Mouse (Mus musculus): ENCODE data around the gene Esr1.
"Not testable (repeated sequence)": the region's sequence is repeated elsewhere in the genome, so short reads cannot be mapped to it uniquely, and the experiment has no call there.

Gene Esr1
- long read RNA-seq, experiment 1, partial matches to known transcripts, result 3 of 8 reads
- long read RNA-seq, experiment 1, other reads (novel, unspliced or antisense), result 5 of 8 reads
- long read RNA-seq, experiment 2, result 0 reads

DNA sequence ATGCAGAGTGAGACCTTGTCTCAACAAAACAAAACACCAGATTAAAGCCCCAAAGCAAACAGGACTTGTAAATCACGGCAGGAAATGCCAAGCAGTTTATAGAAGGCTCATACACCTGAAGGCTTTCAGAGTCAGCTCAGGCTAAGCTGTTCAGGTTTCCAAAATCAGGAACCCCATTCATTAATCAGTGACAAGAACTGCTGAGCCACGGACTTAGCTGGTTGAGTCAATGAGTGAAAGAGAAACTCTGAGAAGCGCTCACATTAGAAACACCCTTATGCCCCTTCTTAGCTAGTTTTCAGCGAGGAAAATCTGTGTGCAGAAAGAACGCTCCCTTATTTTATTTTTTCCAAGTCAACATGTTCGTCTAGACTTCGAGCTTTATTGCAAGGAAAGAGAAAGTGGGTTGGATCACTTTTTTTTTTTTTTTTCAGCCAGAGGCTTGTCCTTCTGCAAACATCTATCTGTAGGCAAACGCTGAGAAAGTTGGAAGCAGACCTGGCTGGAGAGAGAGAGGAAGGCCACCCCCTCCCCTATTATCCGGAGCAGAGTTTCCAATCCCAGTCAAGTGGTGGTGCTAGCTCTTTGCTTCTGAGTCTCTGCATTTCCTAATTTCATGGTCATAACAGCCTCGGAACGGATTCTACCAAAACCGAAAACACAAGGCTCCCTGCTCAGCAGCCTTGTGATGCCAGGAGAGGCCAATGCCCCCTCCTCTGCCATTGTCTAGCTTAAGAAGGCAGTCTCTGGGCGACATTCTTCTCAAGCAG lies at the start of gene Esr1:
TSS of gene Esr1 (plus strand) at position 208 of the 770 bp plus-strand sequence.
- intact Hi-C loops (cut with DNase I), result no loop called here

DNA sequence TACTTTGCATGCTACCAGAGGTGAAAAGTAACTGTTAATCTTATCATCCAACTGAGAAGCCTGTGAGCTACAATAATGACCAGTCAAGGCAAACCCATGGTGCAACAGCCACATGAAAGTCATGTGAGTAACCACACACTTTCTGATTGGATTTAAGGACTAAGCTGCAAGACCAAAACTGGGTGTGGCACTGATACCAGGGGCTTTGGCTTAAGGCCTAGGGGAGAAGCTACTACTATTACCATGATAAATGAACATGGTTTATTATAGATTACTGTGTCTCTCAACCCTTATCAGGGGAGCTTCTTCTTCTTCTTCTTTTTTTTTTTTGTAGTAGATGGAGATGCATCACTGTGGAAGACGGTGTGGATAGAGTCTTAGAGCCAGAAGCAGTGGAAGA lies 46.2 kb upstream of the Esr1 start:
- intact Hi-C loops (cut with DNase I), result no loop called here

DNA sequence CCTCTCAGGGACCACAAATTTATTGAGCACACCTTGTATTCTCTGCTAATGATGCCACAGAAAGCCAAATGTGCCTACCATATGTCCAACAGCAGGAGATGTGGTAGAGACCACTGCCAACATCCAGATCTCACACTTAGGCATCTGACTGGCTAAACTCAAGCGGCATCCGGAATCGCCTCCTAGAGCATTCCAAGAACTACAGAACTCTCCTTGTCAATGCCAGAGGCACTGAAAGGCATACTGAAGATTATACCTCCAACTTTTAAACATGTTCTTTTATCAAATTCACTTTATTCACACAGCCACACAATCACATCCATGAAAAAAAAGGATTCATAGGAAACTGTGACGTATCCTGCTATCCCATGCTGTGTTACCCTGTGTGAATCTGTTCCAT lies 40.6 kb upstream of the Esr1 start:
- intact Hi-C loops (cut with DNase I), result no loop called here

DNA sequence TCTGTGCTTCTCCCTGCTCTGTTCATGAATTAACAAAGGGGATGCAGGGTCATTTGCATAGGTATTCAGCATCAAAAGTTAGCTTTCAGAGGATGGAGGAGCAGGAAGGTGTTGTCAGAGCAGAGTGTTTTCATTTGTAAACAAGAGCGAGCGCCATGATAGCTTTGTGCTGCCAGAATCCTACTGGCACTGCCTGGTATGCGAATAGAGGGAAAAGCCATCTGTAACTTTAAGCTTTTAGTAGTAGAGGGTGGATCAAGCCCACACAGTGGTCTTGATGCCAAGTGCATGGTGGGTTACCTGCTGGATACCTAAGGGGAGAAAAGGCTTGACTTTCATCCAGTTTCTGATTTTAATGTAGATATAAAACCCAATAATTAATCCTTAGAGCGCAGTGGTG lies 40.1 kb upstream of the Esr1 start:
- intact Hi-C loops (cut with DNase I), result no loop called here

DNA sequence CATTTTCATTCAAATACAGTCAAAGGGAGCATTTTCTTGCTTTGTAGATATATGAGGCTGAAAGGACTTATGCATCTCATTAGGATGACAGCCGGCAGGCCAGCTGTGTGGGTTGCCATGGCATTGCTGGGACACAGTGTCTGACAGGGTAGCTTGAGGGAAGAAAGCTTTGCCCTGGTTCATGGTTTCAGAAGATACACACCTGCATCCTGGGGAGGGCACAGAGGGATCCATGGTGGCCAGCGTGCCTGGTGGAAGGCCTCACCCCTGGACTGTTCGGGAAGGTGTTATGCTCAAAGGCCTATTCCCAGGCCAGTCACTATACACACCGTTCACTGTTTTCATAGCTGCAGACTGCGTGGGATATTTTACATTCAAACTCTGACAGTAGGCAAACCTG lies 29.5 kb upstream of the Esr1 start:
- intact Hi-C loops (cut with DNase I), result no loop called here

DNA sequence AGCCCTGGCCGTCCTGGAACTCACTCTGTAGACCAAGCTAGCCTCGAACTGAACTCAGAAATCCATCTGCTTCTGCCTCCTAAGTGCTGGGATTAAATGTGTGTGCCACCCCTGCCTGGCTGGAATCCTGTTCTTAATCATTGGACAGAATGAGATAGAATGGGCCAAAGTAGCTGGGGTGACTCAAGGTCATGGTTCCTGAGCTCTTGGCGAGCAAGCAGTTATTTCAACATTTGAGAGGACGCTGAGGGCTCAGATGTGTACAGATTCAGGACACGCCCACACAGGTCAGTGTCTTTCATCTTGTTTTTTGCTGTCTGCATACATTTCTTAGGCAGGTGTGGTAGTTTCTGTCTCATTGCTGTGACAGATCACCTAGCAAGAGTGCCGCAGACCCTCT lies 24.7 kb upstream of the Esr1 start:
- intact Hi-C loops (cut with DNase I), result no loop called here

DNA sequence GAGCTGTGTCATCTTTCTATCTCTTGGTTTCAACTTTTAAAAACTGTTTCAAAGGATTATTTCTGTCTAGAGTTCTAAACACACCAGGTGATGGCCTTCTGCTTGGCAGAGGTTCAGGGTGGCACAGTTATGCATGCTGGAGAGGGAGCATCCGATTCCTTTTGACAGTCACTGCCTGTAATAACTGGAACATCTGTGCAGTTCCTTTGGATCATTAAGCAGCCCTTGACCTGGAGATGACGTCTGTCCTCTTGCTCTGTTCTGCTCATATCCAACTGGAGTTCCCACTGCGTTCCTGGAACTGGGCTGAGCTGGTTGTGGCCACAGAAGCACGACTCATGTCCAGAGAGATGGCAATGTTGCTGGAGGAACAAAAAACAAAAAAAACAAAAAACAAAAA lies 21.8 kb upstream of the Esr1 start:
- intact Hi-C loops (cut with DNase I), result no loop called here

DNA sequence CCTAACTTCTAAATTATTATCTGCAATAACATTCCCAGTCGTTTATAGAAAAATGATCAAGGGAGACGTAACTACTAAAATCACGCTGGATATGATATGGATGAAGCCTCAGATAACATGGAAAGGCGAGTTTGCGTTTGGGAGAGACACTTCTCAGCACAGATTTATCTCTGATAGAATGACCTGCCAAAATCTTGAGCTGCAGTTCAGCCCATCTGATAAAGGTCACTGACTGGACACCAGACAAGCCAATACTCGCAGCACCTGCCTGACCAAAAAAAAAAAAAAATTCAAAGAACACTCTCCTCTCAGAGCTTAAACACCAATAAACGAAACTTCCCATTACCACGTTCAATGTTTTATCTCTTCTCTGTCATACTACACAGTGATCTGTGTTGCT lies 20.4 kb upstream of the Esr1 start:
- intact Hi-C loops (cut with DNase I), result no loop called here

DNA sequence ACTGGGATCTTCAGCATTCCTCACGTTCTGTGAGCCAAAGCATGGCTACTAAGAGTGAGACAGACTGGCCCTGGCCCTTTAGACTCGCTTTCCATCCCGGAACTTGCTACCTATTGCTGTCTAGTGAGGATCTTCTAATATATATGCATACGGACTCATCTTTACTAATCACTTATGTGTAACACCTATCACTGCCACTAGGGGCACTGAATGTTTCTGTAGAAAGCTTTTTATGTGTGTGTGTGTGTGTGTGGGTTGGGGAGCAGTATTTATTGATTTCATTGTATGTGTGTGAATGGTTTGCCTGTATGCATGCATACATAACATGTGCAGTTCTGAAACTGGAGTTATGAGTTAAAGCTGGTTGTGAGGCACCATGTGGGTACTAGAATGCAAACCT lies 17.6 kb upstream of the Esr1 start:
- intact Hi-C loops (cut with DNase I), result no loop called here

DNA sequence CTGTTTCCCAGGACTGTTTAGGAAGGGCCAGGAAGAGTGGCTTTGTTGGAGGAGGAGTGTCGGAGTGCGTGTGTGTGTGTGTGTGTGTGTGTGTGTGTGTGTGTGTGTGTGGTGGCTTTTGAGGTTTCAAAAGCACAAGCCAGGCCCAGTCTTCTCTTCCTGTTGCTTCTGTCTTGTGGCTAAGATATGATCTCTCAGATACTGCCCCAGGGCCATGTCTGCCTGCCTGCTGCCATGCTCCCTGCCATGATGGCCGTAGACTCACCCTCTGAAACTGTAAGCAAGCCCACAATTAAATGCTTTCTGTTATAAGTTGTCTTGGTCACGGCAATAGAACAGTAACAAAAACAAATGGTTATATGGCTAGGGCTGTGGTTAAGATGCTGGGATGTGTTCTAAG lies 14.2 kb upstream of the Esr1 start:
- intact Hi-C loops (cut with DNase I), result loop anchor here (5.0 kb wide), 1 partner anchor 565 kb away; no protein-coding TSS in a partner anchor

DNA sequence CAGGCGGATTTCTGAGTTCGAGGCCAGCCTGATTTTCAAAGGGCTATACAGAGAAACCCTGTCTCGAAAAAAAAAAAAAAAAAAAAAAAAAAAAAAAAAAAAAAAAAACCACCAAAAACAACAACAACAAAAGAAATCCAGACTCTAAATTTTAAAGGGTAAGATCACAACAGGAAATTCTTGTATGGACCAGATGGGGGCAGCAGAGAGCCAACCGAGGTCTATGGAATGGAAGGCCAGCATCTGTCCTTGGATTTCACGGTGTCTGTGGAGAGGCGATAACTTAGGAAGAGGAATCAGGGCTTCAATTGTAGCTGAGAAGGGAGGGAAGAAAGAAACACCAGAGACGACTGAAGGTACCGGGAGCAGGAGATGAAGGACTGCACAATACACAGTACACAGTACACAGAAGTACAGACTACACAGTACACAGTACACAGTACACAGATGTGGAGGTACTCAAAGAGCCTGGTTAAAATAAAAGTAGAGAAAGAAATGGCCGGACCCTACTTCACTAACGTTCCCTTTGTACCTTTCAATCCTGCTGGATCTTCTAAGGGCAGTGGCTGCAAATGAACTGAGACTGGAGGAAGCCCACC lies 13.1 kb upstream of the Esr1 start:
- intact Hi-C loops (cut with DNase I), result loop anchor here (5.0 kb wide), 1 partner anchor 564 kb away; no protein-coding TSS in a partner anchor

DNA sequence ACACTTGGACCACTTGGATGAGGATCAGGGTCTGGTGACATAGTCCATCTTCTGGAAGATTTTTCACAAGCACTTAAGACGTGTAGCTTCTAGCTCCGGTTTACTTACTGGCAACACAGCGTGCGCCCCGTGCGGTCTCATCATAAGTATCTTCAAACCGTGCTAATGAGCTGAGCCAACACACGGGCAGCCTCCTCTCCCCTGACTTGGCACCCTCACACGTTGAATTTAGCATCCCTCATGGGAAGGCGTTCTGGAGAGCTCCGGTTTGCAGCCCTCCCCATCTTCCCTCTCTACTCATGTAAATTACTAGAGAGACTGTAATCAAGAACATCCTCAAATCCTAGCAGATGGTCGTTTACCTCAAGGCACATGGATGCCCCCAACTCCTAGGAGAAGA lies 12.5 kb upstream of the Esr1 start:
- intact Hi-C loops (cut with DNase I), result loop anchor here (5.0 kb wide), 1 partner anchor 563 kb away; no protein-coding TSS in a partner anchor

DNA sequence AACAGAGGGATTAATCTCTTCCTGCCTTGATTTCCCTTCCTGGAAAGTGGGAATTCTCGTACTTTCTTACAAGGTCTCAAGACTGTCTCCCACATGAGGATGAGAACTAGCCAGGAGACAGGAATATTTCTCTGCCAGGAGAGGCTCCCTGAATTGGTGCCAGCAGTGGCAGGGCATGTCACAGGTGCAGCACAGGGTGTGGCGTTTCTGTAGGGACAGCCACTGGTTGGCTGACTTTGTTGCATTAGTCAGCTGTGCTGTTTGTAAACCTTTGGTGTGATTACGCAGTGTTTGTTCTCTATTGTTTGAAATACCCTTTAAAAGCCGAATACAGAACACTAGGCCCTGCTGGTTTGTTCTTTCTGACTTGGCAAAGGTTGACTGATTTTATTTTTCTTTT lies 11.8 kb upstream of the Esr1 start:
- intact Hi-C loops (cut with DNase I), result loop anchor here (5.0 kb wide), 1 partner anchor 563 kb away; no protein-coding TSS in a partner anchor

DNA sequence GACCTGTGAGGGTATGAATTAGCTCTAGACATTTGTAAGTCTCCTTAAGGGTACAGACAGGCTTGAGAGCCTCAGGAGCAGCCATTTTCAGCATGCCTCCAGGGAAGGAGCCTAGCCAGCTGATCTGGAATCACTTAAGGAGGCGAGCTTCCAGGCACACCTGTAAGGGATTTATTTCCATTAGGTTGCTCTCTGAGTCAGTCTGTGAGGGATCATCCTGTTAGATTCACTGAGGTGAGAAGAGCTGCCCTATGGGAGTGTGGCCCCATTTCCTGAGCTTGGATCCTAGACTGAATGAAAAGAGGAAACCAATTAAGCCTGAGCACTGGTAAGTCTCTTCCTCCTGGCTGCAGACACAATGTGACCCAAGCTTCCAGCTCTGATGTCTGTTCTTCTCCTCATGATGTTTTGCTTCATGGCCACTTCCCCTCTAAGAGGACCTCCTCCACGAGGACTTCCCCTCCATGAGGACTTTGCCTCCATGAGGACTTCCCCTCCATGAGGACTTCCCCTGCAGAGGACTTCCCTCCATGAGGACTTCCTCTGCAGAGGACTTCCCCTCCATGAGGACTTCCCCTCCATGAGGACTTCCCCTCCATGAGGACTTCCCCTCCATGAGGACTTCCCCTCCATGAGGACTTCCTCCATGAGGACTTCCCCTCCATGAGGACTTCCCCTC lies 10.5 kb upstream of the Esr1 start:
- intact Hi-C loops (cut with DNase I), result no loop called here

DNA sequence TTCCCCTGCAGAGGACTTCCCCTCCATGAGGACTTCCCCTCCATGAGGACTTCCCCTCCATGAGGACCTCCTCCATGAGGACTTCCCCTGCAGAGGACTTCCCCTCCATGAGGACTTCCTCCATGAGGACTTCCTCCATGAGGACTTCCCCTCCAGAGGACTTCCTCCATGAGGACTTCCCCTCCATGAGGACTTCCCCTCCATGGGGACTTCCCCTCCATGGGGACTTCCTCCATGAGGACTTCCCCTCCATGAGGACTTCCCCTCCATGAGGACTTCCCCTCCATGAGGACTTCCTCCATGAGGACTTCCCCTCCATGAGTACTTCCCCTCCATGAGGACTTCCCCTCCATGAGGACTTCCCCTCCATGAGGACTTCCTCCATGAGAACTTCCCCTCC lies 9.8 kb upstream of the Esr1 start:
- intact Hi-C loops (cut with DNase I), result not testable (repeated sequence)

DNA sequence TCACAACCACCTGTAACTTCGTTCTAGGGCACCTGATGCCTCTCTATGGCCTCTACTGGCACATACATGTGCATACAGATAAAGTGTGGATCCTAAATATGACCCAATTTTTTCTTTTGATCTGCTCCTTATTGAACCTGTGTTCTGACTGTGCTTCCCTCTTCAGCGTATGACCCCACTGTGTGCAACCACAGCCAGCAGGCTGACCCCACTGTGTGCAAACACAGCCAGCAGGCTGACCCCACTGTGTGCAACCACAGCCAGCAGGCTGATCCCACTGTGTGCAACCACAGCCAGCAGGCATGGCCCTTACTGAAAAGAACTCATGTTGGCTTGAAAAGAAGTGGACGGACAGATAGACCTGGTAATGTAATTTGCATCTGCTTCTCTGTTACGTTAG lies 8.9 kb upstream of the Esr1 start:
- intact Hi-C loops (cut with DNase I), result no loop called here

DNA sequence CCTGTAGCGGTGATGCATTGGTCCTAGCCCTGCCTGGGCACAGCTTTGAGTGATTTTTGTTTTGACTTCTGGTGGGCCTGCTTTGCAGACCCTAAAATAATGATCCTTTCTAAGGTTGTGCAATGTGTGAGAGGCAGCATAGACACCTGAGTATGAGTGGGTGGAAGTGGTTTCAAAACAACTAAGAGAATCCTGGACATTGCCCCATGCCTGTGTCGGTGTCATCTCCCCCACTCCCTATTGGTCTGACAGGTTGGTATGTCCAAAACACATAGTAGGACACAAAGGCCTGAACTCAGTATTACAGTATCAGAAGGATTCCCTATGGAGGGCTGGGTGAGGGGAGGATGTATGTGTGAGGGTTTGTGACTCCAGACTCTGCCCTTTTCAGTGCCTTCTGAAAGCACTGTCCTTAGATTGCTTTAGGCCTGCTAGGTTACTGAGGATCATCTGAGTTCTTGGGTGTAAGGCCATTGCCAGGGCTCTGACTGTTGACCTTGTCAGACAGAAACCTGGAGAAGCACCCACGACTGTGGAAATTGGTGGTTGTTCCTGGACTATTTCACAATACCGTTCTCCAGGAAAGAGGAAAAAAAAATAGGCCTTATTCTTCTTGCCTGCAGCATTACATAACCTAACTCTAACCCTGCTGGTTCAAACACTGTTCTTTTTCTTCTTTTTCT lies 6.7 kb upstream of the Esr1 start:
- intact Hi-C loops (cut with DNase I), result no loop called here

DNA sequence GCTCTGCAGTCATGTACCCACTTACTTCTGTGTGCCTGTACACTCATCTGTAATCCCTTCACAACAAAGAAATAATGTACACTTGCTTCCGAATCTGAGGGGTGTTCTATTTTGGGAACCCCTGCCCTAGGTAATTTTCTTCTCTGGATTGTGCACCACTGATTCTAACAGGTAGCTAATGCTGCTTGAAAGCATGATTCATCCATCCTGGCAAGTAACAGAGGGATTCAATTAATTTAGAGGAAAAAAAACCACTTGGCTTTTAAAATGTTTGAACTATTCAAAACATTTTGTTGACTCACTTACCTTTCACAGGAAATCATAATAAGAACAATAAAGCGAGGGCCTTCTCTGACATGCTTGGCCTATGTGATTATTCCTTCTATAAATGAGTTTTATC lies 1.2 kb upstream of the Esr1 start:
- intact Hi-C loops (cut with DNase I), result no loop called here

DNA sequence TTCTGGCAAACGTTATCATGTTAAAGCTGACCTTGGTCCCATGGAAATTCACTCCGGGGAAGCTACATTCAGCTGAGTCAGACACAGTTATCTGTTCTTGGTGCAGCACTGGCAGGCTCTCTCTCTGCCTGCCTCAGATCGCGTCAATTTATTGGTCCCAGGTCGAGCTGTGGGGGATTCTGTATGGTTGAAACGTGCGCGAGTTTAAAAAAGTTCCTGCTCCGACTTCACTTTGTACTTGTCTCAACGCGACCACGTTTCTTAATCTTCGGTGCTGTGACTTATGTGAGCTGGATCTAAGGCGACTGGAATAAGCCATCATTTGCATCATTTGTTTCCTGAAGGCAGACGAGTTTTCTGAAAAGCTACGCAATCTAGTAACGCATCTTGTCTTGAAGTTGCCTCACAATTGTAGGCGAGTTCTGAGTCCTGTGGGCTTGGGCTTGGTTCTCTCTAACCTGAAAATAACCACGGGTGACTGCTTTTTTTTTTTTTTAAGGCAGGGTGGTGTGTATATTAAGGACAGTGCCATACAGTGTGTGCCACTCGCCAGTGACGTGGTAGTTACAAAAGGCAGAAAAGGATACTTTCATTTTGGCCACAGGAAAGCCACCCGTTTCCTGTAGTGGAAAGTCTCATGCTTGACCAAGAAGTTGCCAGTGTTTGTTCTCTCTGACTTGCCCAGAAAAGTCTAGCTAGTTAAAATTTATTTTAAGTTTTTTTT lies 1.1 kb downstream of the Esr1 start:
- intact Hi-C loops (cut with DNase I), result no loop called here

DNA sequence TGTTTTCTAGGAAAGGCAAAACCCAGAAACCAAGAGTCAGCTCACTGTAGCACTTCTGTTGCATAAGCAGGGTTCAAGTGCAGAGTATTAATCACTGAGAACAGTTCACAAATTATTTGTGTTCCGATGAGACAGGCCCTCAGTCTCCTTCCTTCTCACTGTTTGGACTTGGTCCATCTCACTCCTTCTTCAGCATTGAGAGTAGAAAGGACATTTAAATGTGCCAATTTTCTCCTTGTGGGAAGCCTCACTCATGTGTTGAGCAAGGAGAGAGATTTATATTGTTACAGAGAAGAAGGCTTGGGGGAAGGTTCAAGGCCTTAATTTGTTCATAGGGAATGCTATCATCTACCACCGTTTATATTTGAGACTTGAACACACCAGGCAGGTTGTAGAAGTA lies 6.6 kb downstream of the Esr1 start:
- intact Hi-C loops (cut with DNase I), result no loop called here

DNA sequence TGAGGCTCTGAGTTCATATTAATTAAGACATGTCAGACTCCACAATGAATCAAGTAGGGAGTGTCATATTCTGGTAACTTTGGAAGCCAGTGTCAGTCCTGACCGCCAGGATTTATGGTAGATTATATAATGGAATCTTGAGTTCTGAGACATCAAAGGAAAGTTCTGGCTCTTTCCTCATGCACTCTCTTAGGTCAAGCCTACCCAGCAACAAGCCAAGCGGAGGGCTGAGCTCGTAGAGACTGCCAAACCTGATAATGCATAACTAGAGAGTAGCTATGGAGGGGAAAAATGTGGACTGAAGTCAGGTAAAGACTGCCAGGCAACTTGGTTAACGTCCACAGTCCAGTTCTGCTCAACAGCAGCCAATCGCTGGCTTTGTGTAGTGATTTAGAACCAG lies 7.3 kb downstream of the Esr1 start:
- intact Hi-C loops (cut with DNase I), result no loop called here

Data from adrenal gland (tissue).